11 mouse cellular contexts compared by ENCODE assay signal in genomic region chr11:98057998-98058397, GRCm38 (mm10). TPM values are rescaled to one million over a fixed set of nuclear protein-coding genes. Genes with fewer than 3 reads are reported as not detected.
DNase-seq lines count a peak whose midpoint lies in the region; ATAC-seq and TF ChIP-seq lines count a peak whose summit lies in the region.
"Had no signal": no experiment of that assay in that cellular context is flagged by ENCODE, and none has a peak within 500 bp of the region (broad histone marks: within the 10 kb centered on the region; RNA-seq: fewer than 3 reads in every experiment).

No protein-coding gene starts in this region.

- no peak for DNase-seq in heart, postnatal 4 days
- peak; percentile 20 to 27 for DNase-seq in spleen, postnatal 36 days (ENCODE audit: low spot score in 2 of 2)
- DNase-seq in spleen, adult 12 weeks (ENCODE audit: low spot score): no peak
- peak; percentile 97 for DNase-seq in R1 (ENCODE audit: low read depth, low spot score)
- DNase-seq in stomach, postnatal 0 days (ENCODE audit: low spot score): peak; percentile 52
- DNase-seq in midbrain, embryonic 11.5 days (ENCODE audit: low spot score, missing footprints): no peak
- no peak for DNase-seq in thymus, postnatal 36 days
- DNase-seq: lung, postnatal 10 days had no signal

- H3K4me3 ChIP-seq in heart, embryonic 11.5 days (ENCODE audit: low read depth, low read length): no peak overlapping the region
- no peak overlapping the region for H3K4me3 ChIP-seq in stomach, postnatal 0 days (ENCODE audit: low read depth, low read length)
- H3K4me3 ChIP-seq in midbrain, embryonic 11.5 days (ENCODE audit: low read depth, low read length): no peak overlapping the region
- H3K4me3 ChIP-seq: erythroblast, embryonic 14.5 days; heart, embryonic 12.5 days had no signal

- H3K9me3 ChIP-seq in heart, embryonic 11.5 days (replicated peaks; ENCODE audit: control insufficient read depth, low read length): no peaks in the 10 kb centered on the region
- H3K9me3 ChIP-seq in stomach, postnatal 0 days (ENCODE audit: control insufficient read depth, low read length): no peaks in the 10 kb centered on the region
- H3K9me3 ChIP-seq in midbrain, embryonic 11.5 days (ENCODE audit: control insufficient read depth, low read length): no peaks in the 10 kb centered on the region
- H3K9me3 ChIP-seq: heart, embryonic 12.5 days had no signal

- H3K27ac ChIP-seq in heart, embryonic 11.5 days (ENCODE audit: low read depth, low read length): no peak overlapping the region
- H3K27ac ChIP-seq in stomach, postnatal 0 days (replicated peaks): no peak overlapping the region
- H3K27ac ChIP-seq in midbrain, embryonic 11.5 days (ENCODE audit: low read depth, low read length): no peak overlapping the region

- TF ChIP-seq CTCF in stomach, postnatal 0 days (IDR thresholded peaks at IDR 0.05; ENCODE audit: low read depth): no peak

- WGBS in heart, embryonic 11.5 days (ENCODE audit: insufficient replicate concordance): 78% methylated on average over 5 of the region's 5 CpGs
- WGBS in stomach, postnatal 0 days: 84% methylated on average over 5 of the region's 5 CpGs
- 85% methylated on average over 5 of the region's 5 CpGs for WGBS in midbrain, embryonic 11.5 days

- no peak overlapping the region for H3K9ac ChIP-seq in heart, embryonic 11.5 days (ENCODE audit: low read depth, low read length)
- no peak overlapping the region for H3K9ac ChIP-seq in stomach, postnatal 0 days (ENCODE audit: low read length)
- no peak overlapping the region for H3K9ac ChIP-seq in midbrain, embryonic 11.5 days (ENCODE audit: low read length)

- H3K4me1 ChIP-seq in heart, embryonic 11.5 days (ENCODE audit: control insufficient read depth, insufficient read depth, low read length): peaks cover 6% of the 10 kb centered on the region; the same call in 1 of the 2 replicates
- no peaks in the 10 kb centered on the region for H3K4me1 ChIP-seq in stomach, postnatal 0 days (replicated peaks; ENCODE audit: control insufficient read depth, insufficient read depth)
- peaks cover under 1% of the 10 kb centered on the region for H3K4me1 ChIP-seq in midbrain, embryonic 11.5 days (ENCODE audit: control insufficient read depth, insufficient read depth, low read length)

- peaks cover 20% of the 10 kb centered on the region for H3K27me3 ChIP-seq in heart, embryonic 11.5 days (ENCODE audit: control insufficient read depth, insufficient read depth, low read length)
- H3K27me3 ChIP-seq in stomach, postnatal 0 days (ENCODE audit: control insufficient read depth, insufficient read depth, low read length): no peaks in the 10 kb centered on the region; the same call in 1 of the 2 replicates
- H3K27me3 ChIP-seq in midbrain, embryonic 11.5 days (ENCODE audit: control insufficient read depth, insufficient read depth, low read length): peaks cover 3% of the 10 kb centered on the region

- no peak for ATAC-seq in heart, embryonic 11.5 days (replicated peaks; ENCODE audit: insufficient number of reproducible peaks, low FRiP score, low TSS enrichment)
- peak; percentile 83 for ATAC-seq in stomach, postnatal 0 days (ENCODE audit: low FRiP score, low TSS enrichment)
- ATAC-seq in midbrain, embryonic 11.5 days (ENCODE audit: low FRiP score): no peak

- H3K4me2 ChIP-seq in heart, embryonic 11.5 days: peak overlapping the region; percentile 49
- H3K4me2 ChIP-seq in stomach, postnatal 0 days (replicated peaks; ENCODE audit: low read depth): no peak overlapping the region
- H3K4me2 ChIP-seq in midbrain, embryonic 11.5 days: no peak overlapping the region

- TF ChIP-seq EP300 in stomach, postnatal 0 days (optimal IDR thresholded peaks at IDR 0.05): no peak

- H3K36me3 ChIP-seq in heart, embryonic 11.5 days (ENCODE audit: control insufficient read depth, insufficient read depth, low read length): no peaks in the 10 kb centered on the region
- no peaks in the 10 kb centered on the region for H3K36me3 ChIP-seq in stomach, postnatal 0 days (ENCODE audit: control insufficient read depth, insufficient read depth, low read length)
- H3K36me3 ChIP-seq in midbrain, embryonic 11.5 days (ENCODE audit: control insufficient read depth, insufficient read depth, low read length): no peaks in the 10 kb centered on the region
- H3K36me3 ChIP-seq: heart, embryonic 12.5 days had no signal

RNA-seq across cellular contexts. Expression of gene Stac2, which starts 4.7 kb away (rescaled TPM):
- polyA plus RNA-seq in heart, embryonic 11.5 days (2014; fragmentation: Nextera tagmentation; extraction: Ambion mirVana): 0.26 and 0.27 TPM in 2 replicates
- under 1 TPM; 0.64 to 0.81 TPM for total RNA-seq in heart, postnatal 4 days (2021)
- 0.05 and 0.08 TPM in 2 replicates for polyA plus RNA-seq in stomach, postnatal 0 days (2015; fragmentation: Nextera tagmentation; extraction: Ambion mirVana)
- polyA plus RNA-seq in midbrain, embryonic 11.5 days (2014; fragmentation: Nextera tagmentation; extraction: Ambion mirVana): 0.37 and 0.47 TPM in 2 replicates
- polyA plus RNA-seq: erythroblast, embryonic 14.5 days had no signal

RNA-seq across cellular contexts. Expression of gene Rpl19, which starts 31.5 kb away (rescaled TPM):
- polyA plus RNA-seq in heart, embryonic 11.5 days (2014; fragmentation: Nextera tagmentation; extraction: Ambion mirVana): 855 and 888 TPM in 2 replicates
- 100 to 1,000 TPM; 795 to 849 TPM for total RNA-seq in heart, postnatal 4 days (2021)
- polyA plus RNA-seq in stomach, postnatal 0 days (2015; fragmentation: Nextera tagmentation; extraction: Ambion mirVana): 863 and 874 TPM in 2 replicates
- 945 and 991 TPM in 2 replicates for polyA plus RNA-seq in midbrain, embryonic 11.5 days (2014; fragmentation: Nextera tagmentation; extraction: Ambion mirVana)

RNA-seq across cellular contexts. Expression of gene Cacnb1, which starts 35.2 kb away (rescaled TPM):
- polyA plus RNA-seq in heart, embryonic 11.5 days (2014; fragmentation: Nextera tagmentation; extraction: Ambion mirVana): 5.0 and 6.1 TPM in 2 replicates
- 1 to 10 TPM; 7.4 to 7.5 TPM for total RNA-seq in heart, postnatal 4 days (2021)
- 4.2 and 4.9 TPM in 2 replicates for polyA plus RNA-seq in stomach, postnatal 0 days (2015; fragmentation: Nextera tagmentation; extraction: Ambion mirVana)
- polyA plus RNA-seq in midbrain, embryonic 11.5 days (2014; fragmentation: Nextera tagmentation; extraction: Ambion mirVana): 9.7 and 10.3 TPM in 2 replicates

Comparison
In these comparisons a context has a peak if more than half of its experiments do, and no peak if none do; other contexts are left out.
1. DNase-seq: peak in spleen, postnatal 36 days (2 of 2), R1 (single experiment) and stomach, postnatal 0 days (single experiment); none in heart, postnatal 4 days (single experiment), spleen, adult 12 weeks (single experiment), midbrain, embryonic 11.5 days (single experiment) and thymus, postnatal 36 days (0 of 2).